Mouse (Mus musculus): ENCODE data around the gene Scgb1b12. TPM values are rescaled to one million over a fixed set of nuclear protein-coding genes. Genes with fewer than 3 reads are reported as not detected.
"Not testable (repeated sequence)": the region's sequence is repeated elsewhere in the genome, so short reads cannot be mapped to it uniquely, and the experiment has no call there.

Scgb1b12 gene
- total RNA-seq (2021) = not detected
- long read RNA-seq, experiment 1 = 0 reads
- long read RNA-seq, experiment 2 = 0 reads

GRCm38 (mm10) chr7:32333882-32334281, at the start of gene Scgb1b12:
Scgb1b12 (plus strand) TSS chr7:32334182.
- DNase-seq (ENCODE audit: low spot score in 2 of 2) = not testable (repeated sequence)

GRCm38 (mm10) chr7:32327145-32327544, 6.8 kb upstream of the Scgb1b12 start, which contains the start of gene Scgb2b12:
Scgb2b12 (minus strand) TSS chr7:32327245.
- intact Hi-C loops (cut with DNase I) = not testable (repeated sequence)

More at GRCm38 (mm10) chr7:32333882-32334281, at the start of gene Scgb1b12:
- intact Hi-C loops (cut with DNase I) = not testable (repeated sequence)

More at GRCm38 (mm10) chr7:32327145-32327544, 6.8 kb upstream of the Scgb1b12 start, which contains the start of gene Scgb2b12:
- DNase-seq (ENCODE audit: low spot score in 2 of 2) = not testable (repeated sequence)

Other genes with a start within 250 kb of the Scgb1b12 start
- gene Scgb1b10, start 233.3 kb upstream of the Scgb1b12 start, total RNA-seq (2021) = not detected
- gene Scgb2b11, start 123.0 kb upstream of the Scgb1b12 start, total RNA-seq (2021) = not detected
- gene Scgb1b11, start 111.3 kb upstream of the Scgb1b12 start, total RNA-seq (2021) = not detected
- not detected for gene Scgb2b12, start 6.9 kb upstream of the Scgb1b12 start, total RNA-seq (2021)
- gene Scgb1b29, start 107.4 kb downstream of the Scgb1b12 start, total RNA-seq (2021) = not detected